Mouse (Mus musculus): ENCODE measurements at regions not wholly inside any gene's neighbourhood (a gene's known extent, or its start where the extent isn't known, plus 50 kb on each side); places are given as distances from the start of the nearest gene placed in this dataset.

DNA sequence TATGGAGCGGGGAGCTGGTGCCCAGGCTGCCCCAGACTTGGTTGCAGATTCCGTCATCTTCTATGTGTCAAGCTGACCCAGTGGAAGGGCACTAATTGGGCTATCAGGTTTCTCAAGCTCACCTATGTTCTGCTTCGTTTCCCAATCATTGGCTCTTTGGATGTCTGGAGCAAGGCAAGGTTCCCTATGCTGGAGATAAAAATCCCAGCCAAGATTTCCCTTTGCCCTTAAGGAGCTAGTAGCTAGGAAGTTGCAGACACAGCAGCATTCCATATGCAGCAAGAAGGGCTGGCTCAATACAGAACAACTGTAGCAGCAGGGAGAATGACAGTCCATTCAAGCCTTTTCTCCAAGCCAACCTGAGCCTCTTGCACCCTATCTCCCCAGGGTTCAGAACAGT is 159.2 kb upstream of the Zfp706 start:
- DNase-seq: no peak

DNA sequence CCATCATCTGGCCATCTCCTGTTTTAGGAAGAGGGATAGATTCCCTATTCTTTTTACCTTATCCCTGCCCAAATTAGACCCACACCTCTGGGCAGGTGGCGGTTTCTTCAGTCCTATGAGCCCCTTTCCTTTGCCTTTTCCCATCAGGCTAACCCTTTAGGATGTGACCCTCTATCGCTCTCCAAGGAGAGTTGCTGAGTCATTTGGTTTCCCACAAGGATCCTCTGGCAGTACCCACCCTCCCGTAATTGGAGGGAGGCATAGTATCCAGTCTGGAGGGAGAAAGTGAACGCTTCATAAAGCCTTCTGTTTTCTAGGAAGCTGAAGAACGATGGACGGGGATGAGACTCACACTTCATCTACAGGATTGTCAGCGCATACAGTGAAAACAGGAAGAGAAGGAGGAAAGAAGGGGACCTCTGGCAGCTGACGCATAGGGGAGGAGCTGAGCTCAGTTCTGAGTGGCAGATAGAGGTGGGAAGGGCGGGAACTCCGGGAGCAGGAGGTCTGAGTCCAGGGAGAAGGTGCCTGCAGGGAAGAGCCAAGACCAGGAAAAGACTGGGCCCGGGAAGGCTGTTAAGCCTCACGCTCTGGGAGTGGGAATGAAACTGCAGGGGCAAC is 158.4 kb upstream of the Zfp706 start:
- no peak for DNase-seq

GRCm38 (mm10) chr15:37165216-37165615 is 157.6 kb upstream of the Zfp706 start:
- no peak for DNase-seq

DNA sequence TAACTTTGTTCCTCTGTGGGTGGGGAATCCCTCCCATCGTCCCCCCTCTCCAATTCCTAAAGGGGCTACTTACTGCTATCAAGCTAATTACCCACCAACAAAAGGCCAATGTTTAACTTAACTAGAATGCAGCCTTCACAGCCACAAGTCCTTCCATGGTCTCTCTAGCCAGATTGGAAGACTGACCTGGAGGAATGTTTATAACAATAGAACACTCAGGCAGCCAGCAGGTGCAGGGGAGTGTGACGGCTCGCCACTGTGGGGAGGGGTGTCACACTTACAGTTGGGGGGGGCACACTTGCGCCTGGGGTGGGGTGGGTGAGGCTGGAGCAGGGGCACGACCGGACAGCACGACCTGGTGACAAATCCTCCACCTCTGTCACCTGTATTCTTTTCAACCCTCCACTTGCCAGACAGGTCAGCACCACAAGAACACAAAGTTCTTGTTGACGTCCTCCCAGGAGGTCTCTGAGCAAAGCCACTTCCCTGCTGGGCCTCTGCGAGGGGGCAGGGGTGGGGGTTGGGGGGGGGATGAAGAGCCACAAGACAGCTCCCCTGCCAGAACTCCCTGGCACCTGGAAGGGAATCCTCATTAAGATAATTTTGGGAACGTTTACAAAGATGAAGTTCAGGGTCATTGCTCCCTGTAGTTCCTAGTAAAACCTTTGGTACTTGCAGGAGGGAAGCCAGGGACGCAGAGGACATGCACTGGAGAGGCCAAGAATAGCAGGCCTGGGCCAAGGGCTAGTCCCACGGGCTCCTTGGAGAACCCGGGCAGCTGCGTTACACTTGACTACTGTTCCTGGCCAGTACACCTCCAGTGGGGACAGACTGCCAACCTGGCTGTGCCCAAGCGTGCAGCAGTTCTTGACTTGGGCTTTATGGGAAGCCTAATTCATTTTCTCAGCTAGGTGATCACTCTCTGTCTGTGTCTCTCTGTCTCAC is 156.9 kb upstream of the Zfp706 start:
- no peak for DNase-seq

GRCm38 (mm10) chr15:37159956-37160355 is 152.4 kb upstream of the Zfp706 start:
- no peak for DNase-seq

GRCm38 (mm10) chr15:37159349-37159748 is 151.8 kb upstream of the Zfp706 start:
- DNase-seq: no peak

DNA sequence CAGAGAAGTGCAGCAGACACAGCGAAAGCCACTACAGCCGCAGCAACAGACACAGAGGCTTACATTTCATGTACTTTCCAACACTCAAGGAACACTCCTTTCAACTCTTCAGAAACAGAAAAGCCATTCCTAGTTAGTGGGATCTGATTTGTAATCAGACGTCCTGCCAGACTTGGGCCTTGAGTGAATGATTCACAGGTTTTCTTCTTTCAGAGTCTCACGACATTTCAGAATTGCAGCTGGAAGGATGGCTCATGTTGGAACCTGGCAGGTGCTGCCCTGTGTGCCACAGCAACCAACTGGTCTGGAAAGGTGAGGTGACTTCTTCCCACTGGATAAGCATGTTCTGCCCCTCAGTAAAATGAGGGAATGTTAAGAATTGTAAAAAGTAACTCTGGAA is 149.8 kb upstream of the Zfp706 start:
- no peak for DNase-seq

DNA sequence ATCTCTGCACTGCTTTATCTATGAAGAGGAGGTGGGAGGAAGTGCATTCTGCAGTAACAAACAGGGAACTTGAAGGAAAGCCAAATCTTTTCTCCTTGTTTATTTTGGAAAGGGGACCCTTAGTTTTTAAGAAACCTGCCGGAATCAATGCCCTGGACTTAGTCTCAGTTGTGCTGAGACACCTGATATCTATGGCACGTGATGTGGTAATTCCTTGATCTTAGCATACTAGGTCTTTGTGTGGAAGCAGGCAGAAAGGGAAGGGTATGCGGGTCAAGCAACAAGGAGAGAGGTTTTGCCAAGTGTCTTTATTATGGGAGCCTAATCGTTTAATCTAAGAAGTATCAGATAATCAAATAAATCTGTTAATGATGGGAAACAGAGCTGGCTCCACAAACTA is 147.4 kb upstream of the Zfp706 start:
- no peak for DNase-seq

DNA sequence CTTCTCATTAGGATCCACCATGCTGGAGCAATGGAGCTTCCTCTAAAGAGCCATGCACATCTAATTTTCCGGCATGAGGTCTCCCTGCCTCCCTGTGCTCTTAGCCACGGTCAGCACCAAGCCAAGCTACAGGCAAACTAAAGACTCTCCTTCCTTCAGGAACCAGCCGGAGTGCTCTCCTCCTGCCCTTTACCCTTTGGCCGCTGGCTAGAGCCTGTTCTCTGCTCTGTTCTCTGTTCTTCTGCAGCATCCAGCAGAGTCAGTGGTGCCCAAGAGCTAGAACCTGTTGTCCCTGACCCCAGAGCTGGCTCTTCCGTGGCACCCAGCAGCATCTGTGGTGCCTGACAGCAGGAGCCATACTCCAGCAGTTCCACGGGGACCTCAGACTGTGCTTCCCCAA is 145.6 kb upstream of the Zfp706 start:
- DNase-seq: no peak

DNA sequence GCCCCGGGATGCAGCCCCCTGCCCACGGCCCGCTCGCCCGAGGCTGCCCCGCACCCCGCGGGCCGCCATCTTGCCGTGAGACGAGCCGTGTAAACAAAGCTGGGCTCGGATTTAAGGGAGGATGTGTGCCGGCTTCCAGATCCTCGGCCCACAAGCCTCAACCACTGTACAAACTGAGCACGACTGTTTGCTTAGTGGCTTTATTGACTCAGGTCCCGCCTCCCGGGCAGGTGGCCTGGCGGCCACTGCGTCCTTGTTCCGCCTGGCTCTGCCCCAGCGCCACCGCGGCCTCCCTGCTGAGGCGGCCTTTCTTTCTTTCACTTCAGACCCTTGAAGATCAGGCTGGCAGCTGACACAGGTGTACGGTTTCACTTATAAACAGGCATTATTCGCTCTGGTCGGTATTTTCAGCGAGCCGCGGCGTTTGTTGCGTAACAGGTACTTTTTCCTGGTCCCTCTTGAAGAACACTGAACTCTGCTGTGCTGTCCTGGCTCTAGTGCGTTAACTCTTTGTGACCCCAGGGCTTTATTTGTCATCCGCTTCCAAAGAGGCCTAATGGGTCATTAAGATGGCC is 128.1 kb upstream of the Zfp706 start:
- DNase-seq: peak; percentile 78

GRCm38 (mm10) chr15:37134913-37135589 is 127.5 kb upstream of the Zfp706 start:
- DNase-seq: peak; percentile 76

- no peak for DNase-seq
Observed at GRCm38 (mm10) chr15:37134386-37134785, 126.8 kb upstream of the Zfp706 start.

GRCm38 (mm10) chr15:37133916-37134315 is 126.3 kb upstream of the Zfp706 start:
- no peak for DNase-seq

GRCm38 (mm10) chr15:37127681-37128080 is 120.1 kb upstream of the Zfp706 start:
- DNase-seq: no peak

- DNase-seq: no peak
Observed at GRCm38 (mm10) chr15:37127170-37127569, 119.6 kb upstream of the Zfp706 start.

GRCm38 (mm10) chr15:37125823-37126222 is 118.2 kb upstream of the Zfp706 start:
- DNase-seq: no peak

GRCm38 (mm10) chr15:37124951-37125350 is 117.4 kb upstream of the Zfp706 start:
- no peak for DNase-seq

GRCm38 (mm10) chr15:37124299-37124698 is 116.7 kb upstream of the Zfp706 start:
- DNase-seq: no peak

- DNase-seq: peak; percentile 67
Observed at GRCm38 (mm10) chr15:37120381-37120780, 112.8 kb upstream of the Zfp706 start.

GRCm38 (mm10) chr15:37114119-37114518 is 106.5 kb upstream of the Zfp706 start:
- DNase-seq: peak; percentile 42

DNA sequence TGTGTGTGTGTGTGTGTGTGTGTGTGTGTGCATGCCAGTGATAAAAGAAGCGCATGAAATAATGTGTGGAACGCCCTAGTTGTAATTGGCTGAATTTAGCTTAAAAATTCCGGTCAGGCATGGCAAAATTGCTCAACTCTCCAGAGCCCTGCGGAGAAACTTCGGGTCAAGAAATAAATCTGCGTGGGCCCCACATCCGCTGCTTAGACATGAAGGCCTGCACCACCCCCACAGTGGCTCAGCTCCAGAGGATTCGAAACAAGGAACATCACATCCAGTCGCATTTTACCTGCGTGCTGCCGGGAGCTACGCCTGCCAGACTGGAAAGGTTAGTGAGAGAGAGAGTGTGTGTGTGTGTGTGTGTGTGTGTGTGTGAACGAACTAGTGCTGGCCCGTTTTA is 102.9 kb upstream of the Zfp706 start:
- no peak for DNase-seq

DNA sequence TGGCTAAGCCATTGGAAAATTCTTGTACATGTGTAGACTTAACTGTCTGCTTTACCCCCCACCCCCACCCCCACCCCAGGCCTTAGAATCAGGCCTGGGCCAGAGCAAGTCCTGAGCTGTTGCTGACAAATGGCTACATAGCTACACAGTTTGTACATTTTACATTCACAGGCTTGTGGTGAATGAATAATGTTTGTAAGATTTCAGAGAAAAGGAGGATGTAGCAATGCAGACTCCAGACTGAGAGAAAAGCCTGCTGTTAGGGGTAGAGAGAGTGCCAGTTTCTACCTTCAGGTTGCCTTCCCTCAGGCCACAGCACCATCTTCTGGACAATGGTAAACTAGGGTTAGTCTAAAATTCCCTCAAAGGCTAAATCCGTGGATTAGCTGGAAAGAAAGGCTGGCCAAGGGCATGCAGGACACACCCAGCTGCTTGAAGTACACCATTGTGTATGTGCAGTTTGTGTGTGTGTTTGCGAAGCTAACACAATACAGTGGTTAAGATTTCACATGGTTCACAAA is 94.5 kb upstream of the Zfp706 start:
- no peak for DNase-seq

DNA sequence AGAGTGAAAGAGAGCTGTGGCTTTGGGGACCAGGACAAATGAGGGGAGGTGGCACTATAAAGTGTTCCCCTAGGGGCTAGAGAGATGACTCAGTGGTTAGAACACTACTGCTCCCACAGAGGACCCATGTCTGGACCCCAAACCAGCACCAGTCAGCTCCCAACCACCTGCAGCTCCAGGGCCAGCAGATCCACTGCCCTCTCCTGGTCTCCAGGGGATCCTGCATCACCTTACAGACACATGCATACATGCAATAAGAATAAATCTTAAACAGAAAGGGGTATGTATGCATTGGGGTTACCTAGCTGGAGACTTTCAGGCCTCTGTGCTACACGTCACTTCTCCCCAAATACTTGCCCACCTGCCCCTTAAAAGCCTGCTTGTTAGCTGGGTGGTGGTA is 93.8 kb upstream of the Zfp706 start:
- no peak for DNase-seq

Measured in cerebellum, adult 11-12 months (tissue).